In the genomic region with DNA sequence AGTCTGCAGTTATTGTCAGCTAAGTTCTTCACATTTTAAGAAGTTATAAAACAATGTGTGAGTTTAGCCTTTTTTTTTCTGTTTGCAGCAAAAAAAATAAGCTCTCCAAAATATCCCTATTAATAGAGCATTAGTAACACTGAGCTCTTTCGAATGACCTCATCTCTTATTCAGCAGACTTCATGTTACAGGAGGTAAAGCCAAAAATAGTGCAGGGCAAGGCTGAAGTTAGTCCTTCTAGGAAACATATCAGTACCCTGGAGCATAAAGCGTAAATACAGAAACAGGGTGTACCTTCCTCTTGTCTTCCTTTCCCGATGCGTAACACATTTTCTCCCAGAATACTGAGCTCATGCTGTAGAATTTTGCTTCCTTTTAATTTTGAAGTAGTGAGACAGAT, we compare ENCODE assay signal across 17 mouse cellular contexts.
DNase-seq lines count a peak whose midpoint lies in the region; ATAC-seq and TF ChIP-seq lines count a peak whose summit lies in the region.
"Had no signal": no experiment of that assay in that cellular context is flagged by ENCODE, and none has a peak within 500 bp of the region (broad histone marks: within the 10 kb centered on the region; RNA-seq: fewer than 3 reads in every experiment).

No protein-coding gene starts in this region.

- peaks cover 6% of the 10 kb centered on the region for H3K36me3 ChIP-seq in heart, adult 2 months (ENCODE audit: control insufficient read depth, insufficient read depth, low read length)
- H3K36me3 ChIP-seq in heart, embryonic 10.5 days: peaks cover 18% of the 10 kb centered on the region
- H3K36me3 ChIP-seq in limb, embryonic 14.5 days (ENCODE audit: control insufficient read depth, insufficient read depth, low read length): no peaks in the 10 kb centered on the region

- no peaks in the 10 kb centered on the region for H3K79me2 ChIP-seq in heart, adult 2 months (replicated peaks; ENCODE audit: control insufficient read depth, insufficient read depth, low read length)

- ATAC-seq in limb, embryonic 14.5 days (ENCODE audit: low FRiP score, low read depth): peak; percentile 56
- ATAC-seq: midbrain, embryonic 15.5 days had no signal

- peak overlapping the region; percentile 45 for H3K9ac ChIP-seq in heart, adult 2 months (ENCODE audit: low read depth, low read length)
- H3K9ac ChIP-seq in limb, embryonic 14.5 days (ENCODE audit: low read depth, low read length, severe bottlenecking): no peak overlapping the region
- H3K9ac ChIP-seq: midbrain, embryonic 15.5 days; neural tube, embryonic 13.5 days had no signal

- no peaks in the 10 kb centered on the region for H3K27me3 ChIP-seq in heart, adult 2 months (ENCODE audit: control insufficient read depth, insufficient read depth, low read length)
- no peaks in the 10 kb centered on the region for H3K27me3 ChIP-seq in heart, embryonic 10.5 days (ENCODE audit: insufficient read depth, poor library complexity, severe bottlenecking)
- no peaks in the 10 kb centered on the region for H3K27me3 ChIP-seq in limb, embryonic 14.5 days (ENCODE audit: control insufficient read depth, insufficient read depth, low read length)
- H3K27me3 ChIP-seq: midbrain, embryonic 15.5 days; neural tube, embryonic 13.5 days had no signal

- TF ChIP-seq POLR2A in heart, adult 2 months (IDR thresholded peaks at IDR 0.05; ENCODE audit: insufficient read depth, low read depth, low read length): no peak
- no peak for TF ChIP-seq POLR2A in limb, embryonic 14.5 days (IDR thresholded peaks at IDR 0.05; ENCODE audit: borderline replicate concordance, extremely low read depth, insufficient read depth, insufficient read length)

- no peak for DNase-seq in heart, adult 2 months
- DNase-seq in heart, adult 11 months: no peak
- peak; percentile 21 for DNase-seq in 3T3-L1 (ENCODE audit: low read depth, low spot score)
- no peak for DNase-seq in heart, embryonic 10.5 days (ENCODE audit: low spot score)
- DNase-seq in limb, embryonic 14.5 days (ENCODE audit: low spot score): peak; percentile 46
- DNase-seq in urinary bladder, adult 2 months (ENCODE audit: low spot score): no peak
- DNase-seq in left cerebral cortex, adult 8-10 months (ENCODE audit: low spot score in 2 of 2): no peak
- DNase-seq in kidney, adult 9 months: no peak
- DNase-seq: B cell, adult 2 months; kidney, adult 2 months; lung, postnatal 14 days; right cerebral cortex, postnatal 14 days; thymus, adult 2 months had no signal

- 6% methylated on average over 4 of the region's 4 CpGs for WGBS in heart, adult 2 months
- 47% methylated on average over 4 of the region's 4 CpGs for WGBS in heart, embryonic 10.5 days
- WGBS in limb, embryonic 14.5 days: 71% methylated on average over 4 of the region's 4 CpGs

- intact Hi-C loops in heart, adult 2 months (cut with DNase I): loop anchor here (5.0 kb wide), 1 partner anchor 243 kb away; no protein-coding TSS in a partner anchor

- no peak for TF ChIP-seq CTCF in heart, adult 2 months (IDR thresholded peaks at IDR 0.05)

- no peak for TF ChIP-seq EP300 in heart, adult 2 months (IDR thresholded peaks at IDR 0.05; ENCODE audit: insufficient read depth, low read depth, low read length)

- 0 out of 2 replicates have a peak overlapping the region, but pooled peaks have one; percentile 1 for H3K4me3 ChIP-seq in heart, adult 2 months
- H3K4me3 ChIP-seq in heart, embryonic 10.5 days: no peak overlapping the region
- H3K4me3 ChIP-seq in limb, embryonic 14.5 days (replicated peaks; ENCODE audit: low read length): no peak overlapping the region
- H3K4me3 ChIP-seq: hindbrain, embryonic 10.5 days; layer of hippocampus, adult 2 months; midbrain, embryonic 15.5 days; neural tube, embryonic 13.5 days had no signal

- no peaks in the 10 kb centered on the region for H3K9me3 ChIP-seq in heart, embryonic 10.5 days
- no peaks in the 10 kb centered on the region for H3K9me3 ChIP-seq in limb, embryonic 14.5 days (ENCODE audit: control insufficient read depth, low read length)
- H3K9me3 ChIP-seq: hindbrain, embryonic 10.5 days; midbrain, embryonic 15.5 days; neural tube, embryonic 13.5 days had no signal

- peak overlapping the region; percentile 87 for H3K27ac ChIP-seq in heart, adult 2 months
- H3K27ac ChIP-seq in heart, embryonic 10.5 days: peak overlapping the region; percentile 87
- 0 out of 2 replicates have a peak overlapping the region, but pooled peaks have one; percentile 9 for H3K27ac ChIP-seq in limb, embryonic 14.5 days (replicated peaks; ENCODE audit: low read depth, low read length)
- H3K27ac ChIP-seq: hindbrain, embryonic 10.5 days; layer of hippocampus, adult 2 months; midbrain, embryonic 15.5 days; neural tube, embryonic 13.5 days had no signal

- H3K4me2 ChIP-seq in limb, embryonic 14.5 days (replicated peaks; ENCODE audit: low read depth, low read length, severe bottlenecking): no peak overlapping the region
- H3K4me2 ChIP-seq: midbrain, embryonic 15.5 days; neural tube, embryonic 13.5 days had no signal

- peaks cover 12% of the 10 kb centered on the region for H3K4me1 ChIP-seq in heart, adult 2 months (ENCODE audit: control insufficient read depth, insufficient read depth, low read length)
- H3K4me1 ChIP-seq in heart, embryonic 10.5 days: peaks cover 29% of the 10 kb centered on the region
- peaks cover 11% of the 10 kb centered on the region for H3K4me1 ChIP-seq in limb, embryonic 14.5 days (ENCODE audit: control insufficient read depth, insufficient read depth, low read length)
- H3K4me1 ChIP-seq: hindbrain, embryonic 10.5 days; midbrain, embryonic 15.5 days; neural tube, embryonic 13.5 days had no signal

Comparison
In these comparisons a context has a peak if more than half of its experiments do, and no peak if none do; other contexts are left out.
1. DNase-seq: peak in 3T3-L1 (single experiment) and limb, embryonic 14.5 days (single experiment); none in heart, adult 2 months (0 of 2), heart, adult 11 months (single experiment), heart, embryonic 10.5 days (single experiment), urinary bladder, adult 2 months (single experiment), left cerebral cortex, adult 8-10 months (0 of 2) and kidney, adult 9 months (single experiment).
2. H3K27ac ChIP-seq: peak in every context shown above with its lines; median percentile 87 in heart, adult 2 months; 87 in heart, embryonic 10.5 days; 9 in limb, embryonic 14.5 days.